In the genomic region with DNA sequence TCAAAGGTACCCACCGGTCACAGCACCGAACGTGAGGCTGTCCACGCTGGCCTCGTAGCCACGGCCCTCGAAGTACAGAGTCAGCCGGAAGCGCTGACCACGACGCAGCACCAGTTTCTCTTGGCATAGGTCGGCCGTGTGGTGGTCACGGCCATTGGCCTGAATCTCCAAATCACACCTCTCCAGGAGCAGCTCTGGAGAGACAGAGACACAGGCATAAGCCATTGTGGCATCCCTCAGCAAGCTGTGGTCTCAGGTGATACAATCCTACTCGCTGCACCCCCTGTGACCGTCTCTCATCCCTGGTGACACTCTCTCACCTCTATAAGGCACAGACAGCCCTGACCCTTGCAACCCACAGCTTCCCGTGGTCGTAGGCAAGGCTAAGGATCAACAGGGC, we compare ENCODE assay signal across 12 mouse cellular contexts. TPM values are rescaled to one million over a fixed set of nuclear protein-coding genes. Genes with fewer than 3 reads are reported as not detected.
DNase-seq lines count a peak whose midpoint lies in the region; ATAC-seq and TF ChIP-seq lines count a peak whose summit lies in the region.
"Had no signal": no experiment of that assay in that cellular context is flagged by ENCODE, and none has a peak within 500 bp of the region (broad histone marks: within the 10 kb centered on the region; RNA-seq: fewer than 3 reads in every experiment).

No protein-coding gene starts in this region.

- peak overlapping the region; percentile 81 to 99 for H3K27ac ChIP-seq in heart, embryonic 14.5 days (replicated peaks in 1 of 2; ENCODE audit: control insufficient read depth in 1 of 2, insufficient read depth in 1 of 2, low read depth in 2 of 2, low read length in 2 of 2)
- no peak overlapping the region for H3K27ac ChIP-seq in midbrain, postnatal 0 days (ENCODE audit: low read depth, low read length)
- no peak overlapping the region for H3K27ac ChIP-seq in midbrain, embryonic 16.5 days (ENCODE audit: low read length)
- peak overlapping the region; percentile 46; the same call in 1 of the 2 replicates for H3K27ac ChIP-seq in limb, embryonic 10.5 days
- H3K27ac ChIP-seq in stomach, embryonic 16.5 days (ENCODE audit: low read length), result no peak overlapping the region

- peaks cover 42% of the 10 kb centered on the region for H3K36me3 ChIP-seq in heart, embryonic 14.5 days (ENCODE audit: control insufficient read depth, insufficient read depth, low read length)
- no peaks in the 10 kb centered on the region; the same call in 1 of the 2 replicates for H3K36me3 ChIP-seq in midbrain, postnatal 0 days (ENCODE audit: insufficient read depth, low read length)
- no peaks in the 10 kb centered on the region for H3K36me3 ChIP-seq in midbrain, embryonic 16.5 days (ENCODE audit: control insufficient read depth, insufficient read depth, low read length)
- no peaks in the 10 kb centered on the region for H3K36me3 ChIP-seq in limb, embryonic 10.5 days
- H3K36me3 ChIP-seq in stomach, embryonic 16.5 days (ENCODE audit: control insufficient read depth, insufficient read depth, low read length), result no peaks in the 10 kb centered on the region

- 75% methylated on average over 18 of the region's 18 CpGs for WGBS in heart, embryonic 14.5 days
- 79% methylated on average over 18 of the region's 18 CpGs for WGBS in midbrain, postnatal 0 days
- 84% methylated on average over 18 of the region's 18 CpGs for WGBS in midbrain, embryonic 16.5 days
- 82% methylated on average over 18 of the region's 18 CpGs for WGBS in limb, embryonic 10.5 days
- 82% methylated on average over 18 of the region's 18 CpGs for WGBS in stomach, embryonic 16.5 days

- H3K9ac ChIP-seq in heart, embryonic 14.5 days (ENCODE audit: low read length), result peak overlapping the region; percentile 67
- H3K9ac ChIP-seq in midbrain, postnatal 0 days (replicated peaks; ENCODE audit: low read length, poor library complexity, severe bottlenecking), result 0 out of 2 replicates have a peak overlapping the region, but pooled peaks have one; percentile 19
- H3K9ac ChIP-seq in midbrain, embryonic 16.5 days (ENCODE audit: low read depth, low read length), result no peak overlapping the region
- H3K9ac ChIP-seq in stomach, embryonic 16.5 days (ENCODE audit: low read length), result peak overlapping the region; percentile 31; the same call in 1 of the 2 replicates

- H3K27me3 ChIP-seq in heart, embryonic 14.5 days (ENCODE audit: control insufficient read depth, insufficient read depth, low read length), result no peaks in the 10 kb centered on the region
- H3K27me3 ChIP-seq in midbrain, postnatal 0 days (ENCODE audit: insufficient read depth, low read length), result peaks cover 5% of the 10 kb centered on the region; the same call in 1 of the 2 replicates
- peaks cover 2% of the 10 kb centered on the region; the same call in 1 of the 2 replicates for H3K27me3 ChIP-seq in midbrain, embryonic 16.5 days (ENCODE audit: control insufficient read depth, insufficient read depth, low read depth, low read length)
- H3K27me3 ChIP-seq in limb, embryonic 10.5 days (ENCODE audit: low read depth, poor library complexity, severe bottlenecking), result peaks cover 43% of the 10 kb centered on the region
- H3K27me3 ChIP-seq in stomach, embryonic 16.5 days (ENCODE audit: control insufficient read depth, insufficient read depth, low read length), result no peaks in the 10 kb centered on the region

- H3K4me2 ChIP-seq in heart, embryonic 14.5 days (ENCODE audit: low read length), result peak overlapping the region; percentile 85
- no peak overlapping the region for H3K4me2 ChIP-seq in midbrain, postnatal 0 days (ENCODE audit: low read depth, low read length, poor library complexity, severe bottlenecking)
- H3K4me2 ChIP-seq in midbrain, embryonic 16.5 days (ENCODE audit: low read length), result no peak overlapping the region
- H3K4me2 ChIP-seq in stomach, embryonic 16.5 days (ENCODE audit: low read depth, low read length), result peak overlapping the region; percentile 57

- DNase-seq in heart, adult 9 months (ENCODE audit: low spot score in 2 of 2), result no peak
- no peak for DNase-seq in midbrain, postnatal 0 days (ENCODE audit: low spot score)
- DNase-seq in limb, embryonic 10.5 days (ENCODE audit: low spot score), result no peak
- DNase-seq in layer of hippocampus, adult 18-20 months (ENCODE audit: low spot score in 2 of 2), result no peak
- DNase-seq: adrenal gland, postnatal 10 days; cerebellum, adult 11-12 months; kidney, postnatal 25 days had no signal

- peak overlapping the region in 1 of 2 experiments; percentile 71; a peak in 2 of 4 replicates for H3K4me3 ChIP-seq in heart, embryonic 14.5 days (ENCODE audit: control insufficient read depth in 1 of 2, insufficient read depth in 1 of 2, low read depth in 1 of 2, low read length in 2 of 2)
- H3K4me3 ChIP-seq in midbrain, postnatal 0 days (ENCODE audit: low read depth, low read length), result no peak overlapping the region
- no peak overlapping the region for H3K4me3 ChIP-seq in midbrain, embryonic 16.5 days (ENCODE audit: low read depth, low read length)
- H3K4me3 ChIP-seq in limb, embryonic 10.5 days, result no peak overlapping the region
- 0 out of 2 replicates have a peak overlapping the region, but pooled peaks have one; percentile 59 for H3K4me3 ChIP-seq in stomach, embryonic 16.5 days (replicated peaks; ENCODE audit: low read length)
- H3K4me3 ChIP-seq: myocyte had no signal

- no peak for ATAC-seq in heart, embryonic 14.5 days (ENCODE audit: insufficient number of reproducible peaks, insufficient read depth, low FRiP score, low read depth)
- ATAC-seq in midbrain, postnatal 0 days (ENCODE audit: low FRiP score), result no peak
- ATAC-seq in midbrain, embryonic 16.5 days, result no peak
- no peak for ATAC-seq in stomach, embryonic 16.5 days (ENCODE audit: insufficient read depth, low FRiP score)
- no peak for ATAC-seq in cerebellum, adult (ENCODE audit: insufficient number of reproducible peaks, low FRiP score, low TSS enrichment)

- no peaks in the 10 kb centered on the region for H3K9me3 ChIP-seq in heart, embryonic 14.5 days (ENCODE audit: control insufficient read depth, low read length)
- no peaks in the 10 kb centered on the region for H3K9me3 ChIP-seq in midbrain, postnatal 0 days (ENCODE audit: low read length)
- no peaks in the 10 kb centered on the region for H3K9me3 ChIP-seq in midbrain, embryonic 16.5 days (replicated peaks; ENCODE audit: control insufficient read depth, low read length, poor library complexity, severe bottlenecking)
- H3K9me3 ChIP-seq in limb, embryonic 10.5 days (replicated peaks), result no peaks in the 10 kb centered on the region
- H3K9me3 ChIP-seq in stomach, embryonic 16.5 days (replicated peaks; ENCODE audit: control insufficient read depth, low read length), result no peaks in the 10 kb centered on the region

- peaks cover 51 to 74% of the 10 kb centered on the region in 2 experiments for H3K4me1 ChIP-seq in heart, embryonic 14.5 days (ENCODE audit: control insufficient read depth in 2 of 2, insufficient read depth in 2 of 2, low read length in 2 of 2)
- no peaks in the 10 kb centered on the region for H3K4me1 ChIP-seq in midbrain, postnatal 0 days (ENCODE audit: insufficient read depth, low read length)
- H3K4me1 ChIP-seq in midbrain, embryonic 16.5 days (ENCODE audit: control insufficient read depth, insufficient read depth, low read length), result peaks cover 3% of the 10 kb centered on the region; the same call in 1 of the 2 replicates
- H3K4me1 ChIP-seq in limb, embryonic 10.5 days, result peaks cover 35% of the 10 kb centered on the region
- H3K4me1 ChIP-seq in stomach, embryonic 16.5 days (ENCODE audit: control insufficient read depth, insufficient read depth, low read length), result peaks cover 45% of the 10 kb centered on the region

- no peak for TF ChIP-seq CTCF in midbrain, postnatal 0 days (IDR thresholded peaks at IDR 0.05)

RNA-seq across cellular contexts. Expression of a gene that starts 3.3 kb away (rescaled TPM):
- polyA plus RNA-seq in heart, embryonic 14.5 days (2014; fragmentation: Nextera tagmentation; extraction: Ambion mirVana), result 140 and 160 TPM in 2 replicates
- total RNA-seq in midbrain, postnatal 0 days (2014; rRNA removed), result 13.3 and 16.0 TPM in 2 replicates
- polyA plus RNA-seq in midbrain, postnatal 0 days (2015; fragmentation: Nextera tagmentation; extraction: Ambion mirVana), result 6.8 and 8.6 TPM in 2 replicates
- polyA plus RNA-seq in midbrain, embryonic 16.5 days (2015; fragmentation: Nextera tagmentation; extraction: Ambion mirVana), result 7.0 and 7.1 TPM in 2 replicates
- 3.7 and 5.5 TPM in 2 replicates for polyA plus RNA-seq in limb, embryonic 10.5 days (2016; fragmentation: Nextera tagmentation; extraction: Ambion mirVana)
- polyA plus RNA-seq in stomach, embryonic 16.5 days (2015; fragmentation: Nextera tagmentation; extraction: Ambion mirVana), result 123 and 133 TPM in 2 replicates
- 10 to 100 TPM; 11.0 to 11.1 TPM for total RNA-seq in layer of hippocampus, adult 18-20 months (2021)

Comparison
In these comparisons a context has a peak if more than half of its experiments do, and no peak if none do; other contexts are left out.
1. H3K27ac ChIP-seq: peak in heart, embryonic 14.5 days (2 of 2) and limb, embryonic 10.5 days (single experiment); none in midbrain, postnatal 0 days (single experiment), midbrain, embryonic 16.5 days (single experiment) and stomach, embryonic 16.5 days (single experiment).
2. H3K4me2 ChIP-seq: peak in heart, embryonic 14.5 days (single experiment) and stomach, embryonic 16.5 days (single experiment); none in midbrain, postnatal 0 days (single experiment) and midbrain, embryonic 16.5 days (single experiment).
3. RNA of a gene that starts 3.3 kb away (polyA plus RNA-seq): 140 to 160 TPM in heart, embryonic 14.5 days and 123 to 133 TPM in stomach, embryonic 16.5 days; 7.0 to 7.1 TPM in midbrain, embryonic 16.5 days, 6.8 to 8.6 TPM in midbrain, postnatal 0 days and 3.7 to 5.5 TPM in limb, embryonic 10.5 days; every median in the first group is over 10 times any median in the second.